Mouse (Mus musculus) heart, adult 10 weeks (tissue): Measurements from ENCODE around the gene 4932429P05Rik. TPM values are rescaled to one million over a fixed set of nuclear protein-coding genes. Genes with fewer than 3 reads are reported as not detected.

Experiments
- polyA plus RNA-seq: library from polyadenylated mRNA; stranded (reverse); fragments of 350-450 nt; fragmentation: Illumina TruSeq; extraction: RNeasy Lipid Tissue Mini Kit (QIAGEN cat#74804); gene quantifications from one replicate; pipeline ENCODE4 v1.2.3, GENCODE M21; 2014; ENCODE audit warnings: low read depth, low replicate concordance

The 4932429P05Rik gene
- not detected for polyA plus RNA-seq

DNA sequence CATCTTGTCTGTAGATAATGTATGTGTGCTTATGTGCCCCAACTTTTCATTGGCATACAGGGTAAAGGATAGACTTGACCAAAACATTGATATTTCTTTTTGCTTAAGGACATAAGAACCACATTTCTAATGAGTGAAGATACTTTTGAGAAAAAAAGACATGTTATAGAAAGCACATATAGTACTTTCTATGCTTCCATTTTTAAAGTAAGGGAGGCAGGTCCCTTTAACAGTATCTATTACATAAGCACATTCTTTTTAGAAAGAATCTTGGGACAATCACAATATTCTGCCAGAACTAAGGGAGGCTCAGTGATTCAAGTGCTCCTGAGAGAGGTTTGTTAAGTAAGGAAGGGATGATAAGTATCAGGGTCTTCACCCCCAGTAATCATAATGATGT, at the start of gene 4932429P05Rik:
TSS of gene 4932429P05Rik (plus strand) at position 301 of the 400 bp plus-strand sequence.

Other genes with a start within 250 kb of the 4932429P05Rik start
- gene 4930415L06Rik, start 180.6 kb downstream of the 4932429P05Rik start, polyA plus RNA-seq, result not detected